Mouse (Mus musculus) spleen, adult 18-20 months (tissue): ENCODE results near the gene Olfr656.

Experiments
- DNase-seq, 2 experiments: peaks; one replicate each; pipeline ENCODE4 v3.0.0; 2022; ENCODE audit warnings: mixed read lengths in 2 of 2

Gene Olfr656

GRCm38 (mm10) chr7:104613655-104614054 lies at the start of gene Olfr656:
Olfr656 (plus strand) TSS chr7:104613955.
- no peak for DNase-seq

GRCm38 (mm10) chr7:104577014-104577413 lies 36.7 kb upstream of the Olfr656 start, which contains the start of gene Olfr653:
Olfr653 (plus strand) TSS chr7:104577314.
- no peak for DNase-seq

- DNase-seq: no peak
Observed at GRCm38 (mm10) chr7:104580846-104581245, 32.9 kb upstream of the Olfr656 start.

- no peak for DNase-seq
Observed at GRCm38 (mm10) chr7:104581429-104581828, 32.3 kb upstream of the Olfr656 start.

GRCm38 (mm10) chr7:104586725-104587124 lies 27.0 kb upstream of the Olfr656 start, which contains the start of gene Olfr654:
Olfr654 (plus strand) TSS chr7:104587025.
- DNase-seq: no peak

- DNase-seq: no peak
Observed at GRCm38 (mm10) chr7:104588274-104588673, 25.5 kb upstream of the Olfr656 start.

- DNase-seq: no peak
Observed at GRCm38 (mm10) chr7:104601679-104602078, 12.1 kb upstream of the Olfr656 start, which contains the start of gene Olfr655. Olfr655 (minus strand) TSS chr7:104601779.

- DNase-seq: peak; percentile 20 to 54
Observed at GRCm38 (mm10) chr7:104603173-104603572, 10.6 kb upstream of the Olfr656 start.

- no peak for DNase-seq
Observed at GRCm38 (mm10) chr7:104604727-104605126, 9.0 kb upstream of the Olfr656 start.

- DNase-seq: no peak
Observed at GRCm38 (mm10) chr7:104624494-104624893, 10.7 kb downstream of the Olfr656 start, which contains the start of gene Olfr657. Olfr657 (plus strand) TSS chr7:104624794.

- DNase-seq: peak; percentile 24 to 52
Observed at GRCm38 (mm10) chr7:104646841-104647482, 33.2 kb downstream of the Olfr656 start, which contains the start of gene Olfr658. Olfr658 (minus strand) TSS chr7:104647305.

- DNase-seq: no peak
Observed at GRCm38 (mm10) chr7:104666453-104666852, 52.7 kb downstream of the Olfr656 start, which contains the start of gene Olfr659. Olfr659 (plus strand) TSS chr7:104666753.
